Mouse (Mus musculus): ENCODE measurements around the gene Hnrnph1.

- TF ChIP-seq NANOG (IDR thresholded peaks at IDR 0.05; ENCODE audit: borderline replicate concordance, low read length), result no peak
- no peak for TF ChIP-seq CTCF (conservative IDR thresholded peaks at IDR 0.05; ENCODE audit: low read length)
- TF ChIP-seq POU5F1 (IDR thresholded peaks at IDR 0.05; ENCODE audit: borderline replicate concordance, low read length), result no peak
Measured at GRCm38 (mm10) chr11:50377892-50378684, 1.3 kb downstream of the Hnrnph1 start.

Measured in E14TG2a.4 (cell line).